Mouse (Mus musculus) E14TG2a.4 (cell line): Measurements from ENCODE around the gene Lsm7.

Experiments used
- CTCF ChIP-seq: conservative IDR thresholded peaks from 2 replicates; pipeline ENCODE4 v1.5.1; 2014; ENCODE audit warnings: low read length
- NANOG ChIP-seq: IDR thresholded peaks from 2 replicates; pipeline ENCODE4 v1.6.1; 2014; ENCODE audit warnings: borderline replicate concordance, low read length, mixed read lengths

DNA sequence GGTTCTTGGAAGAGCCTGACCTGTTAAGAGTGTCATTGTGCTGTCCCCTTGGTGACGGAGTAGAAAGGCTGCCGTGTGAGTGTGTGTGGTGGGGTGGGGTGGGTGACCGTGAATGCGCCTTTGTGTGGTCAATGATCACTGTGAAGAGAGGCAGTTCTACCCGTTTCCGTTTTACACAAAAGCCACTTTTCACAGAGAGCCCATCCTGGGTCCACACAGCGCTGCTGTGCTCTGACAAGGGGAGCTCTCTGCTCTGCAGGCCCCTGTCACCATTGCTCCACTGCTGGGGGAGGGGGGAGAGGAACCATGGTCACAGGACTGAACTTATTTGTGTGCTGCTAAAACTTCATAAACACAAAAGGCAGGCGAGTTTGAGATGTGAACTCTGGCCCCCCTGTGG lies 2.4 kb upstream of the Lsm7 start:
- TF ChIP-seq CTCF (no peak), NANOG (no peak)
